Mouse (Mus musculus) liver, embryonic 15.5 days (tissue): ENCODE measurements around the gene C530008M17Rik. TPM values are rescaled to one million over a fixed set of nuclear protein-coding genes. Genes with fewer than 3 reads are reported as not detected.
A peak's percentile ranks its signal among the peaks of the same experiment; 100 is the strongest.

ENCODE experiments used
- ATAC-seq: fragments of 200-750 bp; cut with Nextera tagmentation; 2 replicates; pipeline ENCODE4 v1.8.0; 2017; ENCODE audit warnings: moderate number of reproducible peaks, mild to moderate bottlenecking, moderate library complexity; ENCODE audit not compliant: insufficient read depth
- H3K27ac ChIP-seq: fragments of 300-500 bp; sonication (generic); replicated peaks from 2 replicates; pipeline ENCODE4 v1.5.1; 2015; ENCODE audit warnings: mild to moderate bottlenecking, inconsistent platforms
- H3K27me3 ChIP-seq: fragments of 300-500 bp; sonication (generic); 2 replicates; pipeline ENCODE4 v1.6.1; 2015; ENCODE audit warnings: mild to moderate bottlenecking, inconsistent platforms
- H3K36me3 ChIP-seq: fragments of 300-500 bp; sonication (generic); replicated peaks from 2 replicates; pipeline ENCODE4 v1.6.1; 2015; ENCODE audit warnings: moderate library complexity, mild to moderate bottlenecking, inconsistent platforms
- H3K4me1 ChIP-seq: fragments of 300-500 bp; sonication (generic); replicated peaks from 2 replicates; pipeline ENCODE4 v1.6.1; 2015; ENCODE audit warnings: inconsistent platforms
- H3K4me2 ChIP-seq: fragments of 300-500 bp; sonication (generic); 2 replicates; pipeline ENCODE4 v1.6.1; 2015; ENCODE audit warnings: moderate library complexity, mild to moderate bottlenecking, inconsistent platforms
- H3K4me3 ChIP-seq: fragments of 300-500 bp; sonication (generic); replicated peaks from 2 replicates; pipeline ENCODE4 v1.5.1; 2015; ENCODE audit warnings: mild to moderate bottlenecking, inconsistent platforms
- H3K9ac ChIP-seq: fragments of 300-500 bp; sonication (generic); 2 replicates; pipeline ENCODE4 v1.6.1; 2015; ENCODE audit warnings: moderate library complexity, mild to moderate bottlenecking, inconsistent platforms
- H3K9me3 ChIP-seq: fragments of 300-500 bp; sonication (generic); replicated peaks from 2 replicates; pipeline ENCODE4 v1.6.1; 2016; ENCODE audit warnings: inconsistent platforms
- WGBS: fragments of 180-500 bp; shearing (Covaris S2); methylation state at CpG from one replicate; pipeline ENCODE4 v1.1.7; 2015; ENCODE audit warnings: mixed read lengths; ENCODE audit not compliant: insufficient replicate concordance; 5-methylcytosine and 5-hydroxymethylcytosine counted together
- polyA plus RNA-seq: library from polyadenylated mRNA; unstranded; fragments of >200 nt; fragmentation: Nextera tagmentation; extraction: Ambion mirVana; gene quantifications from 2 replicates; pipeline ENCODE4 v1.2.1, GENCODE M21; 2015

Gene C530008M17Rik
- polyA plus RNA-seq, 1 experiment from 2014 or later: 7.5 TPM

DNA sequence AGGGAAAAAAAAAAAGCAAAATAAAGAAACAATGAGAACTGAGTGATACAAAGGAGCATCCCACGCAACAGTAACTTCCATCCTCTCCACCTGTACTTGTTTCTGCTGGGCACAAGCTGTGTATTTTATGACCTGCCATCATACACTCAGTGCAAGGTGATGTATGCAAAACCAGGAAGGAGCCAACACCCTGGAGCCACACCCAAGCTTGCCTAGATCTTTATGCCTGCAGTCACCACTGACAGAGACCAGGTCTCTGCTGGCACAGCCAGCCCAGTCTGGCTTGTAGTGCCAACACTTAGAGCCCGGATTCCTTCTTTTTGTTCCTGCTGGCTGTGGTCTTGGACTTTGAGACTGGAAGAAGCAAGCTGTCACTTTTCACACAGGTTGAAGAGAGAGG, 185.5 kb downstream of the C530008M17Rik start:
- H3K4me3 ChIP-seq: no peak overlapping the region
- H3K4me2 ChIP-seq: no peak overlapping the region
- ATAC-seq: no peak
- no peaks in the 10 kb centered on the region for H3K36me3 ChIP-seq
- no peaks in the 10 kb centered on the region for H3K27me3 ChIP-seq
- no peak overlapping the region for H3K9ac ChIP-seq
- H3K4me1 ChIP-seq: 0 out of 2 replicates have a peak, but pooled peaks cover 4% of the 10 kb centered on the region
- no peaks in the 10 kb centered on the region for H3K9me3 ChIP-seq
- 77% methylated on average over 2 of the region's 2 CpGs for WGBS
- no peak overlapping the region for H3K27ac ChIP-seq

GRCm38 (mm10) chr5:76843448-76843847, 187.1 kb downstream of the C530008M17Rik start:
- no peak overlapping the region for H3K27ac ChIP-seq
- H3K27me3 ChIP-seq: no peaks in the 10 kb centered on the region
- H3K36me3 ChIP-seq: no peaks in the 10 kb centered on the region
- H3K9me3 ChIP-seq: no peaks in the 10 kb centered on the region
- ATAC-seq: no peak
- H3K4me1 ChIP-seq: 0 out of 2 replicates have a peak, but pooled peaks cover 4% of the 10 kb centered on the region
- no peak overlapping the region for H3K9ac ChIP-seq
- no peak overlapping the region for H3K4me2 ChIP-seq
- 17% methylated on average over 4 of the region's 4 CpGs for WGBS
- no peak overlapping the region for H3K4me3 ChIP-seq

- WGBS: 77% methylated on average over 9 of the region's 9 CpGs
- ATAC-seq: no peak
- no peak overlapping the region for H3K9ac ChIP-seq
- no peak overlapping the region for H3K4me2 ChIP-seq
- 0 out of 2 replicates have a peak, but pooled peaks cover 4% of the 10 kb centered on the region for H3K4me1 ChIP-seq
- no peaks in the 10 kb centered on the region for H3K9me3 ChIP-seq
- no peaks in the 10 kb centered on the region for H3K36me3 ChIP-seq
- no peak overlapping the region for H3K4me3 ChIP-seq
- H3K27ac ChIP-seq: no peak overlapping the region
- no peaks in the 10 kb centered on the region for H3K27me3 ChIP-seq
Observed at GRCm38 (mm10) chr5:76843851-76844419, 187.6 kb downstream of the C530008M17Rik start.

DNA sequence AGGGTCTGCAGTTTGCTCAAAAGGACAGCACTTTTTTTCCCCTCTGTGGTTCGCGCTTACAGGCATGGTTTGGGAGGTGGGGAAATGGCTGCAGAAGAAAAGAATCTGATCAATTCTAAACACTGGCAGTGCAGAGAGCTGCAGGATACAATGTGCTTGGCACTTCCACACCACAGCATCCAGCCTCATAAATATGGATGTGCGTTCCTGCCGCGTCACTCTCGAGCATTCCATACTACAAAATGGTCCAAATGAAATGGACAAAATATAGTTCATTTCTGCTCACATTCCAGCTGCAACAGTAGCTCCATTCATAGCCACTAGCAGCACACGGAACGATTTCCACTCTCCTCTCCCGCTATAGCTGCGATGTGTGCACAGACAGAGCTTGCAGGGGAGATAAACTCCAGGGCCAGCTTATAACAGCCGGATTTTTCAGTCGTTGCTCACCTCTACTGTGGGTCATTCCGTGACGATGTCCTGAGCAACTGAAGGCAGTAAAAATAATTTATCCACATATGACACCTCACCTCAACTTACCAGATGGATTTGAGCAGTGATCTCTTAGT, 188.4 kb downstream of the C530008M17Rik start:
- ATAC-seq: no peak
- Histone ChIP-seq H3K4me1 (0 out of 2 replicates have a peak, but pooled peaks cover 4% of the 10 kb centered on the region), H3K9me3 (no peaks in the 10 kb centered on the region), H3K9ac (no peak overlapping the region), H3K36me3 (no peaks in the 10 kb centered on the region), H3K27me3 (no peaks in the 10 kb centered on the region), H3K27ac (no peak overlapping the region), H3K4me2 (no peak overlapping the region), H3K4me3 (no peak overlapping the region)
- WGBS: 84% methylated on average over 14 of the region's 14 CpGs

GRCm38 (mm10) chr5:76847106-76847505, 190.8 kb downstream of the C530008M17Rik start:
- no peaks in the 10 kb centered on the region for H3K27me3 ChIP-seq
- H3K36me3 ChIP-seq: no peaks in the 10 kb centered on the region
- H3K4me3 ChIP-seq: no peak overlapping the region
- no peak overlapping the region for H3K4me2 ChIP-seq
- no peaks in the 10 kb centered on the region for H3K9me3 ChIP-seq
- no peaks in the 10 kb centered on the region for H3K4me1 ChIP-seq
- no peak overlapping the region for H3K9ac ChIP-seq
- no peak overlapping the region for H3K27ac ChIP-seq
- WGBS: 78% methylated on average over 6 of the region's 6 CpGs
- ATAC-seq: no peak

DNA sequence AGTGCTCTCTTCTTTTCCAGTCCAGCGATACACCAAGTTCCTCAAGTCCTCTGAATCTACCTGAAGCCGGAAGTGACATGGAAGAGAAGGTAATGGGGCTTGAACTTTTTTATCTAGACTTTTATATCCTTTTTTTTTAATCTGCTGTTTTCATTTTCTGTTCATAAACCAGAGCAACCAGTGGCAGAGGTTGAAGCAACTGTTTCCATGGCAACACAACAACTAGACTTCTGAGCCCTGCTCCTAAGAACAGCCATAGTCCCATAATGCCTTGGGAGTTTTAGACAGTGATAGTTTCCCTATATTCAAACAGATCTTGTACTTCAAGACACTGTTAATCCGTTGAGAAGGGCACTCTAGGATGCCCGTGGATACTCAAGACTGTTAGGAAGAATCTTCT, 195.0 kb downstream of the C530008M17Rik start:
- Histone ChIP-seq H3K36me3 (no peaks in the 10 kb centered on the region), H3K27me3 (peaks cover 16% of the 10 kb centered on the region), H3K27ac (no peak overlapping the region), H3K4me3 (no peak overlapping the region), H3K9ac (no peak overlapping the region), H3K4me2 (no peak overlapping the region), H3K4me1 (peaks cover 2% of the 10 kb centered on the region; the same call in 1 of the 2 replicates), H3K9me3 (no peaks in the 10 kb centered on the region)
- 70% methylated on average over 4 of the region's 4 CpGs for WGBS
- no peak for ATAC-seq

GRCm38 (mm10) chr5:76853549-76853948, 197.2 kb downstream of the C530008M17Rik start:
- H3K4me1 ChIP-seq: peaks cover 13% of the 10 kb centered on the region; the same call in 1 of the 2 replicates
- no peak overlapping the region for H3K27ac ChIP-seq
- peak; percentile 70; the same call in 1 of the 2 replicates for ATAC-seq
- 7% methylated on average over 10 of the region's 10 CpGs for WGBS
- H3K4me3 ChIP-seq: no peak overlapping the region
- peaks cover 38% of the 10 kb centered on the region for H3K27me3 ChIP-seq
- no peak overlapping the region for H3K9ac ChIP-seq
- no peaks in the 10 kb centered on the region for H3K9me3 ChIP-seq
- H3K36me3 ChIP-seq: peaks cover 7% of the 10 kb centered on the region; the same call in 1 of the 2 replicates
- H3K4me2 ChIP-seq: no peak overlapping the region

DNA sequence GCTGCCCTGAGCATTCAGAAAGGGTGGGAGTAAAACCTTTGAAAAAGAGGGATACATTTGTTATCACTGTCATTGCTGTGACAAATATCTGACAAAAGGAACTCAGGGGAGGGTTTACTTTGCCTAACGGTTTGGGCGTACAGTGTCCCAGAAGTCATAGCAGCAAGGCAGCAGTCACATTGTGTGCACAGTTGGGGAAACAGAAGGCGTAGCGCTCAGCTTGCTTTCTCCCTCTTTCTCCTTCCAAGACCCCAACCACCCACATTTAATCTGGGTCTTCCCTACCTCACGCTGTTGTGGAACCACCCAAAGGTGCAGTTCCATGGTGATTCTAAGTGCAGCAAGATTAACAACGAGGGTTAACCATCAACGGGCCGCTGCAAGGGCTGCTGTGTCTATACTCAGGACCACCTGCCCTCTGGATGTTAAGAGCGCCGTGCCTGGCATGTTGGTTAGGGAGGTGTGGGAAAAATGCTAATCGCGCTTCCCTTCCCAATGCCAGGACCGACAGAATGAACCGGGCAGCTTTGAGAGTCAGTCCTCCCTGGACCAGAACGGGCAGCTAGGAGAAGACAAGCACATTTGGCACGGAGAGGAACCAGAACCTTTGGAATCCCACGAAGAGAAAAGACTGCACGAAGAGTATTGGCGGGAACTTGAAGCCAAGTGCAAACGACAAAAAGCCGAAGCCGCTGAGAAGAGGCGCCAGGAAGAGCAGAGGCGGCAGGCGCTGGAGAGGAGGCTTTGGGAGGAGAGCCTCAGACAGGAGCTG, 199.7 kb downstream of the C530008M17Rik start:
- no peak overlapping the region for H3K27ac ChIP-seq
- H3K4me3 ChIP-seq: no peak overlapping the region
- H3K9me3 ChIP-seq: no peaks in the 10 kb centered on the region
- H3K36me3 ChIP-seq: peaks cover 7% of the 10 kb centered on the region; the same call in 1 of the 2 replicates
- peaks cover 47% of the 10 kb centered on the region for H3K27me3 ChIP-seq
- 36% methylated on average over 25 of the region's 25 CpGs for WGBS
- no peak for ATAC-seq
- H3K4me2 ChIP-seq: peak overlapping the region; percentile 52; the same call in 1 of the 2 replicates
- H3K4me1 ChIP-seq: peaks cover 13% of the 10 kb centered on the region; the same call in 1 of the 2 replicates
- H3K9ac ChIP-seq: no peak overlapping the region

GRCm38 (mm10) chr5:76857103-76858015, 201.0 kb downstream of the C530008M17Rik start:
- Histone ChIP-seq H3K4me3 (peak overlapping the region; percentile 29), H3K27me3 (peaks cover 47% of the 10 kb centered on the region), H3K9me3 (no peaks in the 10 kb centered on the region), H3K27ac (no peak overlapping the region), H3K9ac (no peak overlapping the region), H3K4me2 (peak overlapping the region; percentile 52), H3K36me3 (peaks cover 7% of the 10 kb centered on the region; the same call in 1 of the 2 replicates), H3K4me1 (peaks cover 13% of the 10 kb centered on the region; the same call in 1 of the 2 replicates)
- WGBS: 34% methylated on average over 62 of the region's 62 CpGs
- no peak for ATAC-seq

- H3K27me3 ChIP-seq: peaks cover 47% of the 10 kb centered on the region
- ATAC-seq: no peak
- peaks cover 13% of the 10 kb centered on the region; the same call in 1 of the 2 replicates for H3K4me1 ChIP-seq
- no peak overlapping the region for H3K27ac ChIP-seq
- WGBS: 76% methylated on average over 13 of the region's 13 CpGs
- no peaks in the 10 kb centered on the region for H3K9me3 ChIP-seq
- no peak overlapping the region for H3K9ac ChIP-seq
- H3K36me3 ChIP-seq: peaks cover 7% of the 10 kb centered on the region; the same call in 1 of the 2 replicates
- no peak overlapping the region for H3K4me3 ChIP-seq
- H3K4me2 ChIP-seq: no peak overlapping the region
Observed at GRCm38 (mm10) chr5:76858444-76858843, 202.1 kb downstream of the C530008M17Rik start.
